Mouse (Mus musculus): ENCODE results near the gene AU040320. TPM values are rescaled to one million over a fixed set of nuclear protein-coding genes. Genes with fewer than 3 reads are reported as not detected.

Gene AU040320
- polyA plus RNA-seq, 1 experiment from 2014 or later = 15.7 TPM

DNA sequence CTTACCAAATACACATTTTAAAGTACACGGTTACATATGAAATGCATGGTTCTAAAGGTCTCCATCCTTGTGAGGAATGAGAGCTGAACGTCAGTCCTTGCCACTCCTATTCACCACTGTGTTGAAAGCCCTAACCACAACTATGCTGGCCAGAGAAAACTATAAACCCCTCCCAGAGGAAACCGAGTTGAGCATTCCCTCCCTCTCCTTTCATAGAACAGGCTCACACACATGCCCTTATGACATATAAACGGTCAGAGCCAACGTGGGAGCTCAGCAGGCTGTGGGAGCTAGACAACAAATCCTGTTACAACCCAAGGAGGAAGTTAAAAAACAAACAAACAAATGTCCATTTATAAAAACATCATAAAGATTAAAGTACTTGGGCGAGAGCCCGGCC is 119.4 kb downstream of the AU040320 start:
- WGBS = 68% methylated on average over 7 of the region's 7 CpGs
- no peaks in the 10 kb centered on the region for H3K4me1 ChIP-seq (replicated peaks)
- no peak overlapping the region for H3K4me2 ChIP-seq
- no peak for ATAC-seq (ENCODE audit: insufficient number of reproducible peaks, insufficient read depth, low FRiP score, low TSS enrichment, low read depth)
- H3K36me3 ChIP-seq = peaks cover 71% of the 10 kb centered on the region
- no peak overlapping the region for H3K9ac ChIP-seq (replicated peaks)
- no peaks in the 10 kb centered on the region for H3K27me3 ChIP-seq
- H3K9me3 ChIP-seq = no peaks in the 10 kb centered on the region
- no peak overlapping the region for H3K4me3 ChIP-seq (replicated peaks)
- no peak overlapping the region for H3K27ac ChIP-seq

DNA sequence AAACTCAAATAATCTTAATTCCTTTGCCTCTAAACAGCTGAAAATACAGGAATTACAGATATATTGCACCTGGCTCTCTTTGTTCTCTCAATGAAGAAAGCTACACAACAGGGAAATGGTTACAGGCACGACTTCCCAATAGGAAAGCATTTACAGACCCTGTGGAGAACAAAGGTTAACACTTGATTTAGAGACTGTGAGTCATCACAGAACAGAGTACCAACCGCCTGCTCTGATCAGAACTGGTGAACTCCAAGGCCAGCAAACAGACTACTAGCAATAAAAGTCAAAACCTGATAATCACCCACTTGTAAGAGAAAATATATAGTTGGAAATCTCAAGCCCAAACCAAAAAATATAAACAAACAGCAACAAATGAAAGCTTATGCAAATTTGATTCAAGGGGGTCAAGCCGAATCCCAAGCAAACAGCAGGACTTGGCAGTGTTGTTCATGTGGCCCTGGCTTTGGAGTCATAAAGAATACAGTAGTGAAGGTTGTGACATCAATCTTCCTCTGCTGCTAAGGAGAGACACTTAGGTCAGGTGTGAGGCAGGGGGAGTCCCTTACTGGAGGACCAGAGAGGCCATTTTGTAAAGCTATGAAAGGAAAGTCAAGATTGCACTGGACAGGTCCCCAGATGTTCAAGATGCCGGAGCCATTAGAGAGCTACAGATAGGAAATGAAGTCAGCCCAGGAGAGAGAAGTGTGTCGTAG is 126.4 kb downstream of the AU040320 start:
- H3K27ac ChIP-seq = no peak overlapping the region
- no peak overlapping the region for H3K4me3 ChIP-seq (replicated peaks)
- no peaks in the 10 kb centered on the region for H3K9me3 ChIP-seq
- no peak for ATAC-seq (ENCODE audit: insufficient number of reproducible peaks, insufficient read depth, low FRiP score, low TSS enrichment, low read depth)
- H3K27me3 ChIP-seq = no peaks in the 10 kb centered on the region
- no peaks in the 10 kb centered on the region for H3K4me1 ChIP-seq (replicated peaks)
- no peak overlapping the region for H3K4me2 ChIP-seq
- 77% methylated on average over 5 of the region's 5 CpGs for WGBS
- peaks cover 81% of the 10 kb centered on the region for H3K36me3 ChIP-seq
- no peak overlapping the region for H3K9ac ChIP-seq (replicated peaks)

DNA sequence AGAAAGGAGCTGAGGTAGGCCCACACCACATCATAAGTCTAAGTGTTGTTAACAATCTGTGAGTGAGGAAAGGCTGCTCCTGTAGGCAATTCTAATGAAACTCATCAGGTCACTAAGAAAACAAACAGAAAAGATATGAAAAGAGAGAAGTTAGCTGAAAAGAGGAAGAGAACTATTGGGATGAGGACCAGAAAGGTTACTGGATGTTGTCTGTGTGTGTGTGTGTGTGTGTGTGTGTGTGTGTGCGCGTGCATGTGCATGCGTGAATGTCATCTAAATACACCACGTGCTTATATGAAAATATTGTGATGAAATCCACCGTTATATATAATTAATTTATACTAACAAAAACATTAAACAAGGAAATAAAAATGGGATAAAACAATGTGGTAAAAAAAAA is 130.3 kb downstream of the AU040320 start:
- Histone ChIP-seq H3K27ac (no peak overlapping the region), H3K4me3 (replicated peaks) (no peak overlapping the region), H3K4me2 (no peak overlapping the region), H3K9ac (replicated peaks) (no peak overlapping the region), H3K4me1 (replicated peaks) (no peaks in the 10 kb centered on the region), H3K27me3 (no peaks in the 10 kb centered on the region), H3K36me3 (peaks cover 70% of the 10 kb centered on the region), H3K9me3 (no peaks in the 10 kb centered on the region)
- 94% methylated on average over 5 of the region's 5 CpGs for WGBS
- ATAC-seq (ENCODE audit: insufficient number of reproducible peaks, insufficient read depth, low FRiP score, low TSS enrichment, low read depth) = no peak

DNA sequence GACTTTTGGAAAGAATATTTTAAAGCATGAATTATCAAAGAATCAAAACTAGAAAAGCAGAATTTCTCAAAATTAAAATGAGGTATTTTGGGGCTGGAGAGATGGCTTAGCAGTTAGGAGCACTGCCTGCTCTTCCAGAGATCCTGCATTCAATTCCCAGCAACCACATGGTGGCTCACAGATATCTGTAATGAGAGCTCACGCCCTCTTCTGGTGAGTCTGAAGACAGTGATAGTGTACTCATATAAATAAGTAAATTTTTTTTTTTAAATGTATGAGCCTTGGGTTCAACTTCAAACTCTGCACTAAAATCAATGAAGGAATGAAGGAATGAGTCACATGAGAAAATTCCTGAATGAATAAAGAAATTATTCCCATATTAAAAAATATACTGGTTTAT is 132.6 kb downstream of the AU040320 start:
- no peak for ATAC-seq (ENCODE audit: insufficient number of reproducible peaks, insufficient read depth, low FRiP score, low TSS enrichment, low read depth)
- Histone ChIP-seq H3K36me3 (peaks cover 69% of the 10 kb centered on the region), H3K4me2 (no peak overlapping the region), H3K4me1 (replicated peaks) (no peaks in the 10 kb centered on the region), H3K9ac (replicated peaks) (no peak overlapping the region), H3K27ac (no peak overlapping the region), H3K9me3 (no peaks in the 10 kb centered on the region), H3K27me3 (no peaks in the 10 kb centered on the region), H3K4me3 (replicated peaks) (no peak overlapping the region)
- WGBS = 38% methylated on average over 1 of the region's 1 CpGs

DNA sequence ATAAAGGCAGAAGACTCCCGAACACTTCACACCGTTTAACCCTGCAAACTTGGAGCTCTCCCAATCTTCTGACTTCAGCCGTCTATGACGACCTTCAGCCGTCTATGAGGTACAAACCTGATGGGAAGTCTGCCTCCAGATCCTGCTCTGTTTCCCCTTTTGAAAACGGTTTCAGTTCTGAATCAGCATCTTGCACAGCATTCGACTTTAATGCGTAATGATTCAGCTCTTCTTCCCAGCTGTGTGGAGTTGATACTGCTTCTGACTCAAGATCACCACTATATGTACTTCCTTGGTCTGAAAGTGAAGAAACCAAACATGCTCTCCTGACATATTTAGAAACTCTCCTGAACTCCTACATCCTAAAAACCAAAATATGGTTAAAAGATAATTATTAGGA is 136.5 kb downstream of the AU040320 start:
- ATAC-seq (ENCODE audit: insufficient number of reproducible peaks, insufficient read depth, low FRiP score, low TSS enrichment, low read depth) = no peak
- no peaks in the 10 kb centered on the region for H3K27me3 ChIP-seq
- no peak overlapping the region for H3K27ac ChIP-seq
- H3K4me2 ChIP-seq = no peak overlapping the region
- no peak overlapping the region for H3K9ac ChIP-seq (replicated peaks)
- no peak overlapping the region for H3K4me3 ChIP-seq (replicated peaks)
- H3K9me3 ChIP-seq = no peaks in the 10 kb centered on the region
- H3K36me3 ChIP-seq = peaks cover 73% of the 10 kb centered on the region
- WGBS = 91% methylated on average over 8 of the region's 8 CpGs
- no peaks in the 10 kb centered on the region for H3K4me1 ChIP-seq (replicated peaks)

Other genes with a start within 250 kb of the AU040320 start
- gene Ago4, start 220.1 kb upstream of the AU040320 start, polyA plus RNA-seq (2016; fragmentation: Nextera tagmentation; extraction: Ambion mirVana) = 2.3 and 3.3 TPM in 2 replicates
- 40.8 and 52.9 TPM in 2 replicates for gene Clspn, start 196.6 kb upstream of the AU040320 start, polyA plus RNA-seq (2016; fragmentation: Nextera tagmentation; extraction: Ambion mirVana)
- 2.5 and 2.6 TPM in 2 replicates for gene 5730409E04Rik, start 143.7 kb upstream of the AU040320 start, polyA plus RNA-seq (2016; fragmentation: Nextera tagmentation; extraction: Ambion mirVana)
- gene Psmb2, start 75.9 kb upstream of the AU040320 start, polyA plus RNA-seq (2016; fragmentation: Nextera tagmentation; extraction: Ambion mirVana) = 491 and 499 TPM in 2 replicates
- not detected in 2 replicates for gene Tfap2e, start 17.3 kb upstream of the AU040320 start, polyA plus RNA-seq (2016; fragmentation: Nextera tagmentation; extraction: Ambion mirVana)
- 33.5 and 35.8 TPM in 2 replicates for gene Ncdn, start 106 bp upstream of the AU040320 start, polyA plus RNA-seq (2016; fragmentation: Nextera tagmentation; extraction: Ambion mirVana)
- gene Zmym4, start 214.6 kb downstream of the AU040320 start, polyA plus RNA-seq (2016; fragmentation: Nextera tagmentation; extraction: Ambion mirVana) = 34.3 and 39.3 TPM in 2 replicates